Mouse (Mus musculus): Measurements from ENCODE around the gene Ccdc134. TPM values are rescaled to one million over a fixed set of nuclear protein-coding genes. Genes with fewer than 3 reads are reported as not detected.

Ccdc134 gene
- polyA plus RNA-seq, 1 experiment, result 15.4 TPM

DNA sequence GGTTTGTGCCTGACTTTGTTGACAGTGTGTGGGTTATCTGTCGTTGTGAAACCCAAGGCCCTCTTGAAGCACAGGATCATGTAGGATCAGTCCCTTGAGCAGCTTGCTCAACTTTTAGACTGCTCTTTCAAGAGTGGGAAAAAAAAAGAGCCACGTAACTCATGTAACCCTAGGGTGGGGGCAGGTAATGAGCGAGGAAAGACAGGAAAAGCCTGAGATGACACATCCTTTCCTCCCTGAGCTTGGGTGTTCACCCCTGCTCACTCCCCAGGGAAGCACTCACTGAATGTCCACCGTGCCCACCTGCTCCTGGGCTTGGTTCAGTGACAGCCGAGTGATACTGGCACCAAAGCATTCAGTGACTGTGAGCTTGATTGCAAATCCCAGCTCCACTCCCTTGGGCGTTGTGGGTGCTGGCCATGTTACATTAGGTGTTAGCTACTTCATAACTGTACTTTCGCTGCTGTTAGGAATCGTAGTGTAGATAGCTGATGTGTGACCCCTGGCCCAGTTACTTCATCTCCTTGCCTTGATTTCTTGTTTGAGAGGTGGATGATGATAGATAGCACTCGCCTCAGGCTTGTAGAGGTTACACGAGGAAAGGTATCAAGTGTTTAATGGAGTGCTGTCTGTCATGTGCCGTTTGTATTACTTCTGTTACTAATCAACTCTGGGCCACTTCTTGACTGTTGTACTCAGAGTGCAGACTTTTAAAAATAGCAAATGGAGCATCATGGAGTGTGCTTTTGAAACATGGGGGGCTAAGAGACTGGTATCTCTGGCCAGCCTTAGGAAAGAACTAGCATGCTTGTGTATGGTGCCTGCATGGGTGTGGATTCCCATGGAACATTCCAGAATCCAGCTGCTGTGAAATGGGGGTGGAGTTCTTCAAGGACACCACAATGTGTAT, 33.3 kb downstream of the Ccdc134 start:
- DNase-seq, result no peak
- H3K27ac ChIP-seq (ENCODE audit: insufficient read depth, low read length), result no peak overlapping the region
- 68% methylated on average over 11 of the region's 11 CpGs for WGBS
- no peak overlapping the region for H3K4me3 ChIP-seq (replicated peaks; ENCODE audit: insufficient read depth, low read depth, low read length)
- peaks cover 21% of the 10 kb centered on the region for H3K4me1 ChIP-seq (ENCODE audit: control insufficient read depth, insufficient read depth, low read length)
- H3K27me3 ChIP-seq (ENCODE audit: control insufficient read depth, insufficient read depth, low read length), result no peaks in the 10 kb centered on the region
- TF ChIP-seq CTCF (IDR thresholded peaks at IDR 0.05; ENCODE audit: borderline replicate concordance, insufficient read depth, low read depth, low read length) (no peak), POLR2A (IDR thresholded peaks at IDR 0.05; ENCODE audit: borderline replicate concordance, insufficient read depth, low read length) (no peak)

DNA sequence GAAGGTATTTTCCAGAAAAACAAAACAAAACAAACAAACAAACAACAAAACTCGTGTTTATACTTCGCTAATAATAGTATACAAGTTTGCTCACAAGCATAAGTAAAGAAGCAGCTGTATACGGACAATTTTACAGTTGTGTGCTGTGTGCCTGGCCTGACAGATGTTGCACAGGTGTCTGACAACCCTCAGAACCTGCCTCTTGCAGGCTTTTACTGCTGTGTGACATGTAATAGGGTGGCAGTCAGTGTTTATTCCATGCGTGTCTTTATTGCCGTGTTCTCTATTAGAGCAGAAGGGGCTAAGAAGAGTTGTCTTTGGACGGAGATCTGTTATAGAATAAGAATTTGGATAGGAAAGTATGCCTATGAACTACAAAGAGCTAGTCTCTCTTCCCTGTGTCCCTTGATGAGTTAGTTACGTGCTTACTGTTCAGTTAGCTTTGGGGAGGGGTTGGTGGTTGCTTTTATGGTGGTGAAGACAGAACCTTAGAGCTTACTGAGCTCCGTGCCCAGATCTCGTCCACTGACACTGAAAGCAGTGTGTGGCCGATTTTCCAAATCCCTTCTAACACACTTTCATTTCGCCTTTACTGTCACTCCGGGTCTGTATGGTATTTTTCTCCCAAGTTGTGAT, 34.4 kb downstream of the Ccdc134 start:
- Histone ChIP-seq H3K27ac (ENCODE audit: insufficient read depth, low read length) (no peak overlapping the region), H3K27me3 (ENCODE audit: control insufficient read depth, insufficient read depth, low read length) (no peaks in the 10 kb centered on the region), H3K4me1 (ENCODE audit: control insufficient read depth, insufficient read depth, low read length) (peaks cover 26% of the 10 kb centered on the region), H3K4me3 (replicated peaks; ENCODE audit: insufficient read depth, low read depth, low read length) (no peak overlapping the region)
- TF ChIP-seq POLR2A (IDR thresholded peaks at IDR 0.05; ENCODE audit: borderline replicate concordance, insufficient read depth, low read length), result no peak
- no peak for TF ChIP-seq CTCF (IDR thresholded peaks at IDR 0.05; ENCODE audit: borderline replicate concordance, insufficient read depth, low read depth, low read length)
- DNase-seq, result no peak
- 85% methylated on average over 12 of the region's 12 CpGs for WGBS

DNA sequence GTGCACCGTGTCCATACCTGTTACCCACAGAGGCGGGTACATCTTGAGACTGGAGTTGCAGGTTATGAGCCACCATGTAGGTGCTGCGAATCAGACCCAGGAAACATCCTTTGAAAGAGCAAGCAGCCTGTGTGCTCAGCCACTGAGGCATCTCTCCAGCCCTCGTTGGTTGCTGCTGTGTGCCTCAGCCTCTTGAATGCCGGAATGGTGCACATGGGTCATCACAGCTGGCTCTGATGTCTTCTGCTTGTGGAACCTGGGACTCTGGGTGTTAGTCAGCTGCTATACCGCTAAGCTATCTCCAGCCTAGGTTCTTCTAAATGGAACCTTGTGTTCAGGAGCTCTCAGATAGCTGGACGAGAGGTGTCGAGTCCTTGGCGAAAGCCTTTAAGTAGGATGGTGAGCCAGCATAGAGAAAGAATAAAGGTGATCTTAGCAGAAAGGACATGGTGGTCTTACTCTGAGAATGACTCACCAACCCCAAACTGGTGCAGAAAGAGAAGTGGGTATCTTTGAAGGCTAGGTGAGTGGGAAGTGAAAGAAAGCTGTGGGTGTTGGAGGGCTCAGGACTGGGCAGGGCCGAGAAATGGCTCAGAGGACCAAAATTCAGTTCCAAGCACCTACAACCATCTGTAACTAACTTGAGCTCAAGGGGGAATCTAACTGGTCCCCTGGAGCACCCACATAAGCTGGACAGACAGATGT, 35.8 kb downstream of the Ccdc134 start:
- TF ChIP-seq POLR2A (IDR thresholded peaks at IDR 0.05; ENCODE audit: borderline replicate concordance, insufficient read depth, low read length) (no peak), CTCF (IDR thresholded peaks at IDR 0.05; ENCODE audit: borderline replicate concordance, insufficient read depth, low read depth, low read length) (no peak)
- 84% methylated on average over 10 of the region's 10 CpGs for WGBS
- Histone ChIP-seq H3K4me3 (replicated peaks; ENCODE audit: insufficient read depth, low read depth, low read length) (no peak overlapping the region), H3K27ac (ENCODE audit: insufficient read depth, low read length) (no peak overlapping the region), H3K4me1 (ENCODE audit: control insufficient read depth, insufficient read depth, low read length) (peaks cover 35% of the 10 kb centered on the region), H3K27me3 (ENCODE audit: control insufficient read depth, insufficient read depth, low read length) (no peaks in the 10 kb centered on the region)
- no peak for DNase-seq

DNA sequence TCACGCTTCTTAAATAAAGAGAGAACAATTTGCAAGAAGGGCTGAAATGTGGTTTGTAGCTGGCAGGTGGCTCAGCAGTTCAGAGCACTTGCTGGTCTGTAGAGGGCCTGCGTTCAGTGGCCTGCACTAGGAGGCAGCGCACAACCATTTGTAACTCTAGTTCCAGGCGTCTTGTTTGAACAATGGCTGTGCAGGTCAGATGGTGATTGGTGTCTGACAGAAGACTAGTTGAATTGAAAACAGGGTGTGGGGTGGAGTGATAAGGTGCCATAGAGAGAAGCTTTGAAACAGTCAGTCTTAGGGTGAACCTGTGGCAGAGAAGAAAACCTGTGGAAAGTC, 36.3 kb downstream of the Ccdc134 start:
- TF ChIP-seq CTCF (IDR thresholded peaks at IDR 0.05; ENCODE audit: borderline replicate concordance, insufficient read depth, low read depth, low read length), result peak; percentile 9; the same call in 1 of the 2 replicates
- no peak for TF ChIP-seq POLR2A (IDR thresholded peaks at IDR 0.05; ENCODE audit: borderline replicate concordance, insufficient read depth, low read length)
- Histone ChIP-seq H3K27ac (ENCODE audit: insufficient read depth, low read length) (no peak overlapping the region), H3K4me1 (ENCODE audit: control insufficient read depth, insufficient read depth, low read length) (peaks cover 34% of the 10 kb centered on the region), H3K27me3 (ENCODE audit: control insufficient read depth, insufficient read depth, low read length) (no peaks in the 10 kb centered on the region), H3K4me3 (replicated peaks; ENCODE audit: insufficient read depth, low read depth, low read length) (no peak overlapping the region)
- no peak for DNase-seq
- WGBS, result 67% methylated on average over 4 of the region's 4 CpGs

DNA sequence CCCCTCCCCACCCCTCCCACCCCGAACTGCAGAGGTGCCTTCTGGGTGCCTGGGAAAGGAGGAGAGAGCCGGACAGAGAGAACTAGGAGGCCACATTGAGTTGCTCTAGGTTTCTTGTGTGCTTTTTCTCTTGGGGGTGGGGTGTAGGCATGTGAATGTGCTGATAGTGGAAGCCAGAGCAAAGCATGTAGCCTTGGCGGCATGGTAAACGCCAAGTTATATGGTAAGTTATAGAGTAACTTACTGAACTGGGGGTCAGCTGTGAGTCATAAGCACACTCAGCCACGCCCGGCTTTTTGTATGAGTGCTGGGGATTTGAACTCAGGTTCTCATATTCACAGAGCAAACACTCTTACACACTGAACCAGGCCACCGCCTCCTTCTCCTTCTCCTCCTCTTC, 36.8 kb downstream of the Ccdc134 start:
- no peak overlapping the region for H3K27ac ChIP-seq (ENCODE audit: insufficient read depth, low read length)
- H3K4me3 ChIP-seq (replicated peaks; ENCODE audit: insufficient read depth, low read depth, low read length), result no peak overlapping the region
- peaks cover 33% of the 10 kb centered on the region for H3K4me1 ChIP-seq (ENCODE audit: control insufficient read depth, insufficient read depth, low read length)
- WGBS, result 78% methylated on average over 7 of the region's 7 CpGs
- H3K27me3 ChIP-seq (ENCODE audit: control insufficient read depth, insufficient read depth, low read length), result no peaks in the 10 kb centered on the region
- TF ChIP-seq POLR2A (IDR thresholded peaks at IDR 0.05; ENCODE audit: borderline replicate concordance, insufficient read depth, low read length) (no peak), CTCF (IDR thresholded peaks at IDR 0.05; ENCODE audit: borderline replicate concordance, insufficient read depth, low read depth, low read length) (no peak)
- no peak for DNase-seq

DNA sequence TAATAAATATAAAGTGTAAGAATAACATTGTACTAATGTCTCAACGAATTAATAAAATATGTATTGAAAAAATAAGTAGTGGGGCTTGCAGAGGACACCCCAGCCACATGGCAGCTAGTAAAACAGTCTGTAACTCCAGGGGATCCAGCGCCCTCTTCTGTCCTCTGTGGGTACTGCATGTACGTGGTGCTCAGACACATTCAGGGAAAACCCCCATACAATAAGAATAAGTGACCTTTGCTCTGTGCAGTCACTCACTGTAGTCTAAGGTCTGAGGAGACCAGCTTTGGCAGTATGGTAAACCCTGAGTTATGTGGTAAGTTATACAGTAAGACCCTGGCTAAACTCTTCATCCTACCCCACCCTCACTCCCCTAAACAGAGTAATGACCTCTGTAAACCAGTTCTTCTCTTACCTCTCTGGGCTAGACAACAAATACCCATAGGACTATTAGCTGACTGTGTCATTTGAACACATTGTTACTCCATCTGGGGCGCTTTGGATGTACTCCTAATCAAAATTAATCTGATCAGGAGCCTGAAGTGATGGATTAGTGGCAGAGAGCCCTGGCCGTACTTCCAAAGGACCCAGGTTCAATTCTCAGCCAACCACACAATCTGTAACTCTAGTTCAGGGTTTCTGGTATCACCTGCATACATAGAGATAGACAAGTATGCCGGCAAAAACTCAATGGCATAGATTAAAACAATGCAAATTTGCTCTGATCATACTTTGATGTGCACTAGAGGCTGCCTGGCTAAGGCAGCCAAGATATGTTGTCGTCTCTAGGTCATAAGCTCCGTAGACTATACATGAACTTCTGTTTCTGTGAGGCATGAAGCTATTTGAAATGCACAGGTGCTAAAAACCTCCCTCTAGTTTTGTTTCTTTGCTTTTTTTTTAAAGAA, 37.9 kb downstream of the Ccdc134 start:
- TF ChIP-seq CTCF (IDR thresholded peaks at IDR 0.05; ENCODE audit: borderline replicate concordance, insufficient read depth, low read depth, low read length) (peak; percentile 87), POLR2A (IDR thresholded peaks at IDR 0.05; ENCODE audit: borderline replicate concordance, insufficient read depth, low read length) (no peak)
- WGBS, result 49% methylated on average over 8 of the region's 8 CpGs
- Histone ChIP-seq H3K27me3 (ENCODE audit: control insufficient read depth, insufficient read depth, low read length) (no peaks in the 10 kb centered on the region), H3K27ac (ENCODE audit: insufficient read depth, low read length) (no peak overlapping the region), H3K4me1 (ENCODE audit: control insufficient read depth, insufficient read depth, low read length) (peaks cover 26% of the 10 kb centered on the region), H3K4me3 (replicated peaks; ENCODE audit: insufficient read depth, low read depth, low read length) (no peak overlapping the region)
- peak; percentile 69 to 83 for DNase-seq
